Mouse (Mus musculus) lung, postnatal 0 days (tissue): ENCODE measurements around the gene Tpp1.

Experiments used
- CTCF ChIP-seq: IDR thresholded peaks from 2 replicates; pipeline ENCODE4 v1.5.1; 2016; ENCODE audit warnings: antibody characterized with exemption, mild to moderate bottlenecking
- EP300 ChIP-seq: IDR thresholded peaks from 2 replicates; pipeline ENCODE4 v1.6.1; 2016; ENCODE audit warnings: antibody characterized with exemption, mild to moderate bottlenecking, control low read depth

GRCm38 (mm10) chr7:105772331-105772730, 20.3 kb upstream of the Tpp1 start:
- TF ChIP-seq CTCF (no peak), EP300 (no peak)
